Mouse (Mus musculus): ENCODE measurements around the gene 1520401A03Rik. TPM values are rescaled to one million over a fixed set of nuclear protein-coding genes. Genes with fewer than 3 reads are reported as not detected.

1520401A03Rik gene
- polyA plus RNA-seq, 1 experiment from 2014 or later: 0.08 TPM

Other genes starting within 250 kb of the 1520401A03Rik start
- gene Vmn2r117, start 243.1 kb downstream of the 1520401A03Rik start, polyA plus RNA-seq (2014; fragmentation: Nextera tagmentation; extraction: Ambion mirVana): not detected in 2 replicates
- gene Zfp213, start 158.5 kb downstream of the 1520401A03Rik start, polyA plus RNA-seq (2014; fragmentation: Nextera tagmentation; extraction: Ambion mirVana): 16.1 and 17.4 TPM in 2 replicates
- gene Zfp13, start 123.3 kb downstream of the 1520401A03Rik start, polyA plus RNA-seq (2014; fragmentation: Nextera tagmentation; extraction: Ambion mirVana): 16.5 and 16.7 TPM in 2 replicates
- gene Zscan10, start 121.9 kb downstream of the 1520401A03Rik start, polyA plus RNA-seq (2014; fragmentation: Nextera tagmentation; extraction: Ambion mirVana): 0.32 and 0.34 TPM in 2 replicates
- gene Mmp25, start 77.5 kb downstream of the 1520401A03Rik start, polyA plus RNA-seq (2014; fragmentation: Nextera tagmentation; extraction: Ambion mirVana): 0.82 and 0.99 TPM in 2 replicates
- 0.15 and 0.79 TPM in 2 replicates for gene Bicdl2, start 62.3 kb downstream of the 1520401A03Rik start, polyA plus RNA-seq (2014; fragmentation: Nextera tagmentation; extraction: Ambion mirVana)
- 49.7 and 52.5 TPM in 2 replicates for gene Hcfc1r1, start 49.2 kb downstream of the 1520401A03Rik start, polyA plus RNA-seq (2014; fragmentation: Nextera tagmentation; extraction: Ambion mirVana)
- 56.6 and 56.8 TPM in 2 replicates for gene Thoc6, start 48.9 kb downstream of the 1520401A03Rik start, polyA plus RNA-seq (2014; fragmentation: Nextera tagmentation; extraction: Ambion mirVana)
- 1.2 and 3.3 TPM in 2 replicates for gene Tnfrsf12a, start 45.3 kb downstream of the 1520401A03Rik start, polyA plus RNA-seq (2014; fragmentation: Nextera tagmentation; extraction: Ambion mirVana)
- 12.8 and 18.1 TPM in 2 replicates for gene Cldn6, start 43.5 kb downstream of the 1520401A03Rik start, polyA plus RNA-seq (2014; fragmentation: Nextera tagmentation; extraction: Ambion mirVana)
- gene Cldn9, start 38.8 kb downstream of the 1520401A03Rik start, polyA plus RNA-seq (2014; fragmentation: Nextera tagmentation; extraction: Ambion mirVana): 4.1 and 6.5 TPM in 2 replicates
- 30.2 and 31.3 TPM in 2 replicates for gene Pkmyt1, start 3.6 kb upstream of the 1520401A03Rik start, polyA plus RNA-seq (2014; fragmentation: Nextera tagmentation; extraction: Ambion mirVana)
- 28.0 and 28.9 TPM in 2 replicates for gene Paqr4, start 18.1 kb upstream of the 1520401A03Rik start, polyA plus RNA-seq (2014; fragmentation: Nextera tagmentation; extraction: Ambion mirVana)
- gene Kremen2, start 23.1 kb upstream of the 1520401A03Rik start, polyA plus RNA-seq (2014; fragmentation: Nextera tagmentation; extraction: Ambion mirVana): 2.0 and 2.6 TPM in 2 replicates
- 127 and 135 TPM in 2 replicates for gene Flywch1, start 48.8 kb upstream of the 1520401A03Rik start, polyA plus RNA-seq (2014; fragmentation: Nextera tagmentation; extraction: Ambion mirVana)
- gene Flywch2, start 63.3 kb upstream of the 1520401A03Rik start, polyA plus RNA-seq (2014; fragmentation: Nextera tagmentation; extraction: Ambion mirVana): 27.7 and 30.5 TPM in 2 replicates
- gene Srrm2, start 67.7 kb upstream of the 1520401A03Rik start, polyA plus RNA-seq (2014; fragmentation: Nextera tagmentation; extraction: Ambion mirVana): 427 and 573 TPM in 2 replicates
- gene Elob, start 106.4 kb upstream of the 1520401A03Rik start, polyA plus RNA-seq (2014; fragmentation: Nextera tagmentation; extraction: Ambion mirVana): 1,090 and 1,145 TPM in 2 replicates
- gene Prss33, start 113.3 kb upstream of the 1520401A03Rik start, polyA plus RNA-seq (2014; fragmentation: Nextera tagmentation; extraction: Ambion mirVana): 0.14 TPM in 1 of 2 replicates, not detected in the other
- not detected in 2 replicates for gene Prss32, start 121.1 kb upstream of the 1520401A03Rik start, polyA plus RNA-seq (2014; fragmentation: Nextera tagmentation; extraction: Ambion mirVana)
- 0.92 and 1.6 TPM in 2 replicates for gene Prss41, start 121.4 kb upstream of the 1520401A03Rik start, polyA plus RNA-seq (2014; fragmentation: Nextera tagmentation; extraction: Ambion mirVana)
- not detected in 2 replicates for gene Prss21, start 145.3 kb upstream of the 1520401A03Rik start, polyA plus RNA-seq (2014; fragmentation: Nextera tagmentation; extraction: Ambion mirVana)
- not detected in 2 replicates for gene Dcpp1, start 158.1 kb upstream of the 1520401A03Rik start, polyA plus RNA-seq (2014; fragmentation: Nextera tagmentation; extraction: Ambion mirVana)
- gene Dcpp2, start 158.1 kb upstream of the 1520401A03Rik start, polyA plus RNA-seq (2014; fragmentation: Nextera tagmentation; extraction: Ambion mirVana): not detected in 2 replicates
- gene Dcpp3, start 194.7 kb upstream of the 1520401A03Rik start, polyA plus RNA-seq (2014; fragmentation: Nextera tagmentation; extraction: Ambion mirVana): not detected in 2 replicates
- not detected in 2 replicates for gene Sbp, start 218.9 kb upstream of the 1520401A03Rik start, polyA plus RNA-seq (2014; fragmentation: Nextera tagmentation; extraction: Ambion mirVana)
- gene Sbpl, start 232.5 kb upstream of the 1520401A03Rik start, polyA plus RNA-seq (2014; fragmentation: Nextera tagmentation; extraction: Ambion mirVana): not detected in 2 replicates